In the genomic region with DNA sequence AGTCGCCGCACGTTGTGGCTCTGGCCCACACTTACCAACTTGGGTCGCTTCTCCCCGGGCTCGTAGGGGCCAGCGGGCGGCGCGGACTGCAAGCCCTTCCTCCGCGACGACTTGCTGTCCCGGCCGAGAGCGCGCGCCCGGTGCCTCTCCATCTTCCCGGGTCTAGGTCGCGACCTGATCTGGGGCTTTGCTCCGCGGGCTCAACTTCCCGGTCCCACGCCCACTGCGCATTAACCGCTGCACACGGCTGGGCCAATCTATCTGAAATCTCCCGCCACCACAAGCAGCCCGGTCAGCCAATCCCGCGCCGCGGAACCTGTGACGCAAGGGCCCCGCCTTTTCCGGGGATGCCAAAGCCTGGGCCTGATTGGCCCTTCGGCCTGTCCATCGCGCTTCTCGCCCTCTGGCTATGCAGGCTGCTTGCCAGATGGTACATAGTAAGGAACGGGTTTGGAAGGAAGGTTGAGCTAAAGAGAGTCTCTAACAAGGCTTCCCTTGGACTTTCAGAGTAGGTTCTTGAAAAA, we compare ENCODE assay signal across 8 mouse cellular contexts. TPM values are rescaled to one million over a fixed set of nuclear protein-coding genes. Genes with fewer than 3 reads are reported as not detected.
DNase-seq lines count a peak whose midpoint lies in the region; ATAC-seq lines count a peak whose summit lies in the region.

A gene (minus strand): TSS at position 273 of the 524 bp plus-strand sequence.

- peak; percentile 97 for DNase-seq in CD4-positive, CD25-positive, alpha-beta regulatory T cell, adult 2 months (ENCODE audit: low read depth, low spot score)
- peak; percentile 51 for DNase-seq in fat pad, adult 2 months (ENCODE audit: extremely low read depth, low read depth, low spot score)
- peak; percentile 99 for DNase-seq in kidney, postnatal 10 days
- DNase-seq in natural killer cell, adult 2 months (ENCODE audit: low spot score in 2 of 2): peak; percentile 92 to 93

- H3K36me3 ChIP-seq in heart, embryonic 13.5 days: peaks cover 7% of the 10 kb centered on the region; the same call in 1 of the 2 replicates
- H3K36me3 ChIP-seq in liver, embryonic 12.5 days: peaks cover 20% of the 10 kb centered on the region
- H3K36me3 ChIP-seq in stomach, embryonic 15.5 days: no peaks in the 10 kb centered on the region

- H3K4me3 ChIP-seq in brown adipose tissue, adult 24 weeks (ENCODE audit: insufficient read depth, low read depth, low read length): peak within 1 kb of the TSS; percentile 72
- H3K4me3 ChIP-seq in heart, embryonic 13.5 days: peak within 1 kb of the TSS; percentile 76
- H3K4me3 ChIP-seq in liver, embryonic 12.5 days: peak within 1 kb of the TSS; percentile 91
- H3K4me3 ChIP-seq in stomach, embryonic 15.5 days (replicated peaks): peak within 1 kb of the TSS; percentile 85

- peak within 1 kb of the TSS; percentile 84 for H3K4me2 ChIP-seq in heart, embryonic 13.5 days
- H3K4me2 ChIP-seq in liver, embryonic 12.5 days: peak within 1 kb of the TSS; percentile 76
- peak within 1 kb of the TSS; percentile 80 for H3K4me2 ChIP-seq in stomach, embryonic 15.5 days

- H3K4me1 ChIP-seq in brown adipose tissue, adult 24 weeks (ENCODE audit: control insufficient read depth, insufficient read depth, insufficient read length, low read length): no peaks in the 10 kb centered on the region
- peaks cover 14% of the 10 kb centered on the region for H3K4me1 ChIP-seq in heart, embryonic 13.5 days
- peaks cover 29% of the 10 kb centered on the region for H3K4me1 ChIP-seq in liver, embryonic 12.5 days
- H3K4me1 ChIP-seq in stomach, embryonic 15.5 days: no peaks in the 10 kb centered on the region

- peak; percentile 96 for ATAC-seq in heart, embryonic 13.5 days (ENCODE audit: extremely low read depth, insufficient number of reproducible peaks, low FRiP score, low TSS enrichment)
- ATAC-seq in liver, embryonic 12.5 days: peak; percentile 98
- peak; percentile 99 for ATAC-seq in stomach, embryonic 15.5 days (ENCODE audit: insufficient read depth, low FRiP score, low read depth)

- H3K27me3 ChIP-seq in heart, embryonic 13.5 days (replicated peaks): no peaks in the 10 kb centered on the region
- H3K27me3 ChIP-seq in liver, embryonic 12.5 days (replicated peaks): no peaks in the 10 kb centered on the region
- H3K27me3 ChIP-seq in stomach, embryonic 15.5 days (replicated peaks): no peaks in the 10 kb centered on the region

- no peaks in the 10 kb centered on the region for H3K9me3 ChIP-seq in heart, embryonic 13.5 days
- H3K9me3 ChIP-seq in liver, embryonic 12.5 days (replicated peaks): no peaks in the 10 kb centered on the region
- no peaks in the 10 kb centered on the region for H3K9me3 ChIP-seq in stomach, embryonic 15.5 days

- under 1% methylated on average over 43 of the region's 43 CpGs for WGBS in heart, embryonic 13.5 days
- under 1% methylated on average over 43 of the region's 43 CpGs for WGBS in liver, embryonic 12.5 days (ENCODE audit: insufficient replicate concordance)
- WGBS in stomach, embryonic 15.5 days: 0% methylated on average over 43 of the region's 43 CpGs

- peak within 1 kb of the TSS; percentile 90 for H3K9ac ChIP-seq in heart, embryonic 13.5 days
- peak within 1 kb of the TSS; percentile 93 for H3K9ac ChIP-seq in liver, embryonic 12.5 days
- H3K9ac ChIP-seq in stomach, embryonic 15.5 days: peak within 1 kb of the TSS; percentile 61

- no peak within 1 kb of the TSS for H3K27ac ChIP-seq in brown adipose tissue, adult 24 weeks (replicated peaks; ENCODE audit: low read depth, low read length)
- H3K27ac ChIP-seq in heart, embryonic 13.5 days (replicated peaks): peak within 1 kb of the TSS; percentile 67
- H3K27ac ChIP-seq in liver, embryonic 12.5 days: peak within 1 kb of the TSS; percentile 89
- H3K27ac ChIP-seq in stomach, embryonic 15.5 days: peak within 1 kb of the TSS; percentile 61

RNA-seq across cellular contexts. Expression of the gene that starts here (rescaled TPM):
- not detected in 2 replicates for polyA plus RNA-seq in brown adipose tissue, adult 24 weeks (2012; ENCODE audit: insufficient read depth, insufficient read length, missing spikeins)
- polyA plus RNA-seq in heart, embryonic 13.5 days (2015; fragmentation: Nextera tagmentation; extraction: Ambion mirVana): 10.1 and 11.2 TPM in 2 replicates
- polyA plus RNA-seq in liver, embryonic 12.5 days (2016; fragmentation: Nextera tagmentation; extraction: Ambion mirVana): 19.8 and 22.0 TPM in 2 replicates
- polyA plus RNA-seq in stomach, embryonic 15.5 days (2015; fragmentation: Nextera tagmentation; extraction: Ambion mirVana): 10.9 and 12.8 TPM in 2 replicates
